Mouse (Mus musculus): ENCODE data around the gene Homer2. TPM values are rescaled to one million over a fixed set of nuclear protein-coding genes. Genes with fewer than 3 reads are reported as not detected.

Gene Homer2
- total RNA-seq, 1 experiment from 2014 or later: 3.8 TPM

- no peak for DNase-seq
Observed at GRCm38 (mm10) chr7:81651284-81651683, 56.0 kb downstream of the Homer2 start.

- DNase-seq: no peak
Observed at GRCm38 (mm10) chr7:81649270-81649669, 58.1 kb downstream of the Homer2 start.

GRCm38 (mm10) chr7:81647959-81648358 is 59.4 kb downstream of the Homer2 start:
- DNase-seq: no peak

GRCm38 (mm10) chr7:81644551-81645235 is 62.6 kb downstream of the Homer2 start:
- DNase-seq: no peak

- DNase-seq: peak; percentile 24
Observed at GRCm38 (mm10) chr7:81641101-81641500, 66.2 kb downstream of the Homer2 start.

GRCm38 (mm10) chr7:81632586-81632985 is 74.7 kb downstream of the Homer2 start:
- no peak for DNase-seq

- no peak for DNase-seq
Observed at GRCm38 (mm10) chr7:81631261-81631660, 76.1 kb downstream of the Homer2 start.

GRCm38 (mm10) chr7:81626460-81626859 is 80.9 kb downstream of the Homer2 start:
- no peak for DNase-seq

- DNase-seq: no peak
Observed at GRCm38 (mm10) chr7:81623767-81624166, 83.6 kb downstream of the Homer2 start.

GRCm38 (mm10) chr7:81622793-81623192 is 84.5 kb downstream of the Homer2 start:
- no peak for DNase-seq

GRCm38 (mm10) chr7:81615031-81615430 is 92.3 kb downstream of the Homer2 start:
- DNase-seq: no peak

GRCm38 (mm10) chr7:81612856-81613635 is 94.3 kb downstream of the Homer2 start:
- no peak for DNase-seq

- peak; percentile 48 for DNase-seq
Observed at GRCm38 (mm10) chr7:81610125-81610524, 97.2 kb downstream of the Homer2 start.

- DNase-seq: no peak
Observed at GRCm38 (mm10) chr7:81606452-81606851, 100.9 kb downstream of the Homer2 start.

- no peak for DNase-seq
Observed at GRCm38 (mm10) chr7:81605489-81605888, 101.8 kb downstream of the Homer2 start.

- no peak for DNase-seq
Observed at GRCm38 (mm10) chr7:81604991-81605390, 102.3 kb downstream of the Homer2 start.

- DNase-seq: no peak
Observed at GRCm38 (mm10) chr7:81599379-81600280, 107.7 kb downstream of the Homer2 start.

GRCm38 (mm10) chr7:81597660-81598059 is 109.7 kb downstream of the Homer2 start:
- DNase-seq: no peak

GRCm38 (mm10) chr7:81596086-81596485 is 111.2 kb downstream of the Homer2 start:
- no peak for DNase-seq

GRCm38 (mm10) chr7:81595056-81595455 is 112.3 kb downstream of the Homer2 start:
- DNase-seq: no peak

GRCm38 (mm10) chr7:81593387-81593786 is 113.9 kb downstream of the Homer2 start:
- no peak for DNase-seq

GRCm38 (mm10) chr7:81592686-81593085 is 114.6 kb downstream of the Homer2 start:
- DNase-seq: no peak

GRCm38 (mm10) chr7:81587238-81587637 is 120.1 kb downstream of the Homer2 start:
- no peak for DNase-seq
